ENCODE assay signal across 8 mouse cellular contexts in genomic region chr5:124187508-124188311, GRCm38 (mm10).
DNase-seq lines count a peak whose midpoint lies in the region; ATAC-seq and TF ChIP-seq lines count a peak whose summit lies in the region.

No protein-coding gene starts in this region.

- H3K4me3 ChIP-seq in E14TG2a.4 (replicated peaks; ENCODE audit: low read length) = peak overlapping the region; percentile 66
- H3K4me3 ChIP-seq in neural tube, embryonic 13.5 days = peak overlapping the region; percentile 28

- ATAC-seq in neural tube, embryonic 13.5 days (ENCODE audit: low read depth) = peak; percentile 16

- peaks cover 52% of the 10 kb centered on the region for H3K4me1 ChIP-seq in E14TG2a.4 (replicated peaks; ENCODE audit: low read depth, low read length)
- H3K4me1 ChIP-seq in neural tube, embryonic 13.5 days (replicated peaks) = peaks cover 69% of the 10 kb centered on the region

- TF ChIP-seq CTCF in E14TG2a.4 (conservative IDR thresholded peaks at IDR 0.05; ENCODE audit: low read length) = no peak

- no peaks in the 10 kb centered on the region for H3K9me3 ChIP-seq in E14TG2a.4 (ENCODE audit: low read length)
- no peaks in the 10 kb centered on the region for H3K9me3 ChIP-seq in neural tube, embryonic 13.5 days

- H3K9ac ChIP-seq in neural tube, embryonic 13.5 days = peak overlapping the region; percentile 67

- 40% methylated on average over 12 of the region's 12 CpGs for WGBS in neural tube, embryonic 13.5 days

- peak overlapping the region; percentile 56 for H3K4me2 ChIP-seq in neural tube, embryonic 13.5 days

- DNase-seq in cerebellum, postnatal 14 days = peak; percentile 58
- no peak for DNase-seq in cerebellum, adult 8-10 months
- peak; percentile 49 to 75 for DNase-seq in frontal cortex, postnatal 14 days (ENCODE audit: low spot score in 2 of 2)
- peak; percentile 71 to 81 for DNase-seq in left cerebral cortex, adult 18-20 months (ENCODE audit: low spot score in 2 of 2)
- DNase-seq in adrenal gland, postnatal 10 days = no peak
- no peak for DNase-seq in embryo, embryonic 10.5 days (ENCODE audit: low spot score)

- peak overlapping the region; percentile 87 for H3K27ac ChIP-seq in neural tube, embryonic 13.5 days (replicated peaks)

- peaks cover 48% of the 10 kb centered on the region for H3K27me3 ChIP-seq in E14TG2a.4 (ENCODE audit: insufficient read depth, low read length)
- H3K27me3 ChIP-seq in neural tube, embryonic 13.5 days = no peaks in the 10 kb centered on the region

- no peaks in the 10 kb centered on the region for H3K36me3 ChIP-seq in E14TG2a.4 (ENCODE audit: insufficient read depth, low read length)
- no peaks in the 10 kb centered on the region for H3K36me3 ChIP-seq in neural tube, embryonic 13.5 days

Comparison
In these comparisons a context has a peak if more than half of its experiments do, and no peak if none do; other contexts are left out.
1. DNase-seq: peak in cerebellum, postnatal 14 days (2 of 2), frontal cortex, postnatal 14 days (2 of 2) and left cerebral cortex, adult 18-20 months (2 of 2); none in cerebellum, adult 8-10 months (single experiment), adrenal gland, postnatal 10 days (single experiment) and embryo, embryonic 10.5 days (single experiment).